Mouse (Mus musculus): ENCODE results near the gene Igdcc4.

- no peak for TF ChIP-seq EP300 (optimal IDR thresholded peaks at IDR 0.05)
- TF ChIP-seq CTCF (IDR thresholded peaks at IDR 0.05; ENCODE audit: low read depth) = no peak
Observed at GRCm38 (mm10) chr9:65175234-65175938, 74.1 kb downstream of the Igdcc4 start.

Data from stomach, postnatal 0 days (tissue).